Mouse (Mus musculus): ENCODE measurements around the gene 1700020L24Rik.

DNA sequence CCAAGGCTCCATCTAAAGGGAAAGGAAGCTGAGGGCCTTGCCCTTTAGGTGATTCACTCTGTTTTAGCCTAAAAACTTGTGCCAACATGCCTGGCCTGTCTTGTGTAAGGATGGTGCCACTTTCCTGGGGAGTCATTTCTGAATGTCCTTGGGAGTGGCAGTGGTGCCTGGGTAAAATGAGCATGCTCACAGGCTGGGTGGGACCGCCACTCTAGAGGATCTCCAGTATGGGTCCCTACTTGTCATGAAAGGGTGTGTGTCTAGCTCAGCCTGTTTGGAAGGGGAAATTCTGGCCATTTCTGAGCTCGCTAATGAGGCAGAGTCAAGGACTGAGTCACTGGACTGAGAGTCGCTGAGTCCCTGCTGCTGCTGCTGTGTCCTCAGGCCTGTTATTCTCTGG is 18.1 kb downstream of the 1700020L24Rik start:
- TF ChIP-seq CTCF (IDR thresholded peaks at IDR 0.05) (no peak), EP300 (IDR thresholded peaks at IDR 0.05) (no peak)

Measured in lung, postnatal 0 days (tissue).